Mouse (Mus musculus): ENCODE measurements at regions not wholly inside any gene's neighbourhood (a gene's known extent, or its start where the extent isn't known, plus 50 kb on each side); places are given as distances from the start of the nearest gene placed in this dataset.

DNA sequence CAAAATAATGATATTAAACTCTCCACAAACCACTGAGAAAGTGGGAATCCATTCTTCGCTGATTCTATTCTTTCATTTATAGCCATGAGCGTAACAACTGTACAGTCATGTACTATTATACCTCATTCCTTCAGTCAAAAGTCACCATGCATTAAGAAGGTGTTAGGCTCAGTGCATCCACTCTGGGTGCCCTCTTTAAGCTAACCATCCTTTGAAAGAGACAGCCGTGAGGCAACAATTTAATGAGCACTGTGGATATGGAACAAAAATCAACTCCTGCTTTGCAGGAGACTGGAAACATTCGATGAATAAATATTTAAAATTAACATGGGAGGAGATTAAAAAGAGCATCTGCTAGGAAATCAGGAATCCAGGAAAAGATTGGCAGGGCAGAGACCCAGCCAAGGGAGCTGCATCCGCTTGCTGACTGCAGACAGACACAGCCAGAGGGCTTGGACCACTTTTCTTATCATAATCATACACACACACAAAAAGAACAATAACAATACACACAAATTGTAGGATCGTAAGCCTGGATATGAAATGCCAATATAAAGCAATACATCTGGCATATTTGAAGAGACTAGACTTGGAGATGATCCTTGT, 309.2 kb upstream of the Negr1 start:
- TF ChIP-seq GATA1 (IDR thresholded peaks at IDR 0.05; ENCODE audit: borderline replicate concordance, low read length) (no peak), GATA2 (IDR thresholded peaks at IDR 0.05; ENCODE audit: borderline replicate concordance, low read depth, low read length) (no peak), CTCF (IDR thresholded peaks at IDR 0.05; ENCODE audit: low read depth, low read length) (no peak)
